Mouse (Mus musculus) adrenal gland, postnatal 36 days (tissue): ENCODE results near the gene Adgrv1. TPM values are rescaled to one million over a fixed set of nuclear protein-coding genes. Genes with fewer than 3 reads are reported as not detected.
"Not testable (repeated sequence)": the region's sequence is repeated elsewhere in the genome, so short reads cannot be mapped to it uniquely, and the experiment has no call there.

Experiments used
- DNase-seq, 2 experiments: peaks; one replicate each; pipeline ENCODE4 v3.0.0; 2021; ENCODE audit warnings: mixed read lengths in 1 of 2
- total RNA-seq, 2 experiments: library from RNA; stranded (reverse); gene quantifications; 2 replicates each; pipeline ENCODE4 v1.2.3; 2021

Gene Adgrv1
- total RNA-seq, 2 experiments from 2014 or later = 1.4 to 3.6 TPM

DNA sequence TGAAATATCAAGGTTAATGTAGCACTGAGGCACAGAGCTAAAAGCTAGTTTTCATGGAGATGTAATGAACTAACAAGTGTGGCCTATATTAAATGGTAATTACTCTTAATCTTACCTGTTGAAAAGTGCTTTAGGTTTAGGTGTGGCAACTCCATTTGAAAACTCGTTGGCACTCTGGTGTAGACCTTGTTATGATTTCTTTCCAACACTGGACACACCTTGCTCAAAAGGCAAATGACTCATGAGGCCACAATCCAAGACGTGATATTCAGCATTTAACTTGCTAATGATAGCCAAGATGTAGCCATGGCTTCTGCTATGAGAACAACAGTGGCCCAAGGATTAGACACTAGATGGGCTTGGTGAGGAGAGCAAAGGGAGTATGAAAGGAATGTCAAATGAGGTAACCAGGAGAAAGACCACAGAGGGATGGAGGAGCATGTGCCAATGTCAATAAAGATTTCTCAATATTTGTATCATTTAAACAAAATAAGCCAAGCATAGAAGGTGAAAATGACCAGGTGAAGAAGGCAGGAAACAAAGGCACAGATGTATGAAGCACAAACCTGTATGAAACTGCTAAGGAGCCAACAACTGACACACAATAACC, 289.9 kb downstream of the Adgrv1 start:
- no peak for DNase-seq

DNA sequence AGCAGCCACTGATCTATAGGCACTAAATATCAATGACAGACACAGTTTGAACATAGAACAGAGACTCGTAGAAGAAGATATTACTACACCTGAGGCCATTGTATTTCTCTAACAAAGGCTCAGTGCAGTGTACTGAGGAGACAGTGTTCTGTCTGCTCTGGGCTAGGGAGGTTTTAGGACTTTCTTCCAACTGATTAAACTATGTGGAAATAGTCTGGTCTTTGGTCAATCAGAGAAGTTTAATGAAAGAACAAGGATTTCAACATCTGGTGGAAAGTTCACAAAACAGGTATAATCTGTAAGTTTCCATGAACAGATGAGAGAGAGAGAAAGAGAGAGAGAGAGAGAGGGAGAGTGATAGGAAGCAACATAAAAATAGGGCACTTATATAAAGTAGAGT, 297.7 kb downstream of the Adgrv1 start:
- DNase-seq = no peak

- DNase-seq = peak; percentile 45 to 50
Observed at GRCm38 (mm10) chr13:81332018-81332417, 300.9 kb downstream of the Adgrv1 start.

DNA sequence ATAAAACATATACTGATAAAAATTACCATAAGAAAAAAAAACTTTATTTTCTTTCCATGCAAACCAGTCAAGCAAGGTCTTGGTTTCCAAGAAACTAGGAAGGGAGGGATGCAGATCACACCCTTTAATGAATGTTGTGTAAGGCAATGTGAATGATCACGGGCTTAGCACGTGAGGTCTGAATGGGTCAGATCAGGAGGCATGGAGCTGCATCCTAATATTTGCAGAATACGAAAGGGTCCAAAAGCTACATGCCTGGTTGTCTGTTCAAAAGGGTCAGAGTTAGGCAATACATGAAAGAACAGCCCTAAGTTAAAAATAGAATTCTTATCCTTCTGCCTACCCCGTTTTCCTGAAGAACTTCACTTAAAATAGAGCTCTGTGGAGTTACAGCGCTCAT, 303.2 kb downstream of the Adgrv1 start:
- no peak for DNase-seq

DNA sequence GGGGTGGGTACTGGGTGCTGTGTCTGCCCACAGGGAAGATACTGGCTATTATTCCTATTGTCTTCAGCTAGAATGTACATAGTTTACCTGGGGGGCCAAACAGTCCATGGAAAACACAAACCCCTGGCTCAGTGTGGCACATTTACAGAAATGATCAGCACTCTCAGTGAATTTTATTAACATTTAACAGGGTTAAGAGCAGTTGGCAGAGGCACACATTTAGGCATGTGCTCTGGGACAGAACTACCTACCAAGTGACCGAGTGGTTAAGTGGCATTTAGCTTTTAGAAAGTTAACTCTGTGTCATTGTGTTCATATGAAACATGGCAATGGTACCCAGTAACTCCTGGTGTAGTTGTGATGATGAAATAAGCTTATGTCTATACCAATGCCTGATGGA, 304.8 kb downstream of the Adgrv1 start:
- DNase-seq = no peak

DNA sequence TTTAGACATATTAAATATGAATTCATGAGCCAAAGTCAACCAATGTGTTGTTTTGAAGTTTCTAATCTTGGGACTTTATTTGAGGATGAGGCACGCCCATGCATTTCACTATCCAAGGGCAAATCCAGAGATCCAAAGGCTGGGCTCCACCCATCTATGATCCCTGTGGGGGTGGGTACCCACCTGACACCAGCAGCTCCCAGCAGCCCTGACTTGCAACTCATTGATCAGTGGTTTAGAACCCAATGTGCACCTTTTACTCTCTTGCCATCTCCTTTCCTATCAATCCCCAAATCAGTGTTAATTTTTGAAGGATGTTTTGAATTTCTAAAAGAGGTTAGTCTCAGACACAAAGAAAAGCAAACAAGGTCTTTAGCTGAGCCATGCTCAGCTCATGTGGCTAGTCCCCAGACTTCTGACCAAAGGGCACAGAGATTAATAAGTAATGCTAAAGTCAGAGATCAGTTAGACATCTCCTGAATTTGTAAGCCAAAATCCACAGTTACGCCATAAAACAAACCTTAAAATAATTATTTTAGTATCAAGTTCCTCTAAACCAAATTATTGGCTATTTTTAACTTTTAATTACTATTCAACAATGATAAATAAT, 307.2 kb downstream of the Adgrv1 start:
- no peak for DNase-seq

- no peak for DNase-seq
Observed at GRCm38 (mm10) chr13:81323546-81324316, 309.2 kb downstream of the Adgrv1 start.

- DNase-seq = no peak
Observed at GRCm38 (mm10) chr13:81316581-81316980, 316.4 kb downstream of the Adgrv1 start.

DNA sequence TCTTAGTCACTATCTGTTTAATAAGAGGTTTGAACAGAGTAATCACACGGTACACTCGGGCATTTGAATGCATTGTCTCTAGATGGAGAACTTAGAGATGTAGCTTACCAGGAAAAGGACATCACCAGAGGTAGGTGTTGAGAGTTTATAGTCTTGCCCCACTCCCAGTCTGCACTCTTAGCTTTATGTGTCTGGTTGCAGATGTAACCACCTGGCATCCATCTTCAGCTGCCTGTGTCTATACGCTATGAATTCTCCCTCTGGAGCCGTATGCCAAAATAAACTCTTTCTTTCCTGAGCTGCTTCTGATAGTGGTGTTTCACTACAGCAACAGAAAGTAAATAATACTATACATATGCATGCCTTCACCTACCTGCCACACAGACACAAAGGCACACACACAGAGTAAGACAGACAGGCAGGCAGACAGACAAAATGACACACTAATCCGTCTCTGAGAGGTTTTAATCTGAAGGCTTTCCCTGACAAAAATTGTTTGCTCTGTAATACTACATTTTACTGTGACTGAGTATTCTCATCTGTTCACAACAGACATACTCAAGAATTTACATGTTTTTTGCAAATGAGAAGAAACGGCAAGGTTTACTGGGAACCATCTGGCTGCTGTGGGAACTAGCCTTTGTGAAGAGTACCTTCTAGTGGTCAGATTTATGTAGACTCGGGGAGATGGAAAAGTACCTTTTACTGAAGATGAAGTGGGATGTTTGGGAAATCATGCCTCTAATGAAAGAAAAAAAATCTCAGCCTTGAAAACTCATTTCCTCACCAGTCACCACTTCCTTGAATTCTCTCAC, 318.4 kb downstream of the Adgrv1 start:
- DNase-seq = no peak

DNA sequence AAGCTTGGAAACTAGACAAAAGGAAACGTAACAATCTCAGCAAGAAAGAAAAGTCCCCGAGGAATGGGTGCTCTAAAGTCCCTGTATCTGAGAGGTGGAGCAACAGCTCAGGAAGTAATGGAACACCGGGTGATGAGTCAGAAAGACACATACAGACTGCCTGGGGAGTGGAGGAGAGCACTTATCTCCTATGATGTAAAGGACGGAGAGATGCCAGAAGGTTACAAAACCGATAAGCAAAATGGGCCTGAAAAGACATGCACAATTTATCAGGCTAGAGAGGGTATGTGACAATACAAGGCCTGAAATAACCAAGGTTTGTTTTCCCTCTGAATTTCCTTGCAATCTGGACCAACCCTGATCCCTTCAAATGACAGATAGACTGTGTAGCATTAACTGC, 320.8 kb downstream of the Adgrv1 start:
- peak; percentile 19 to 27 for DNase-seq

GRCm38 (mm10) chr13:81300851-81301250, 332.1 kb downstream of the Adgrv1 start:
- DNase-seq = no peak

DNA sequence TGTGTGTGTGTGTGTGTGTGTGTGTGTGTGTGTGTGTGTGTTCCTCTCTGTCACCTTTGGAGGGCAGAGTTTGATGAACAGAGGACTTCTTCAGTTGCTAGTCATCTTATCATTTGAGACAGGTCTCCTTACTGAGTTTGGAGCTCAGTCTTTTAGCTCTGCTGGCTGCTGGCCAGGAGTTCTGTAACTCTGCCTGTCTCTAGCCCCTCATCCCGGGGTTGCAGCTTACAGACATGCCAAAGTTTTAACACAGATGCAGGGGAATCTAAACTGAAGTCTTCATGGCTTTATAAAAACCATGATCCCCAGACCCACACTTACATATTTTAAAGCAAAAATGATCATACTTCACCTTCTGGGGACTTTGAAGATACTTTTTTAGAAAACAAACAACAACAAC, 338.8 kb downstream of the Adgrv1 start:
- DNase-seq = no peak

DNA sequence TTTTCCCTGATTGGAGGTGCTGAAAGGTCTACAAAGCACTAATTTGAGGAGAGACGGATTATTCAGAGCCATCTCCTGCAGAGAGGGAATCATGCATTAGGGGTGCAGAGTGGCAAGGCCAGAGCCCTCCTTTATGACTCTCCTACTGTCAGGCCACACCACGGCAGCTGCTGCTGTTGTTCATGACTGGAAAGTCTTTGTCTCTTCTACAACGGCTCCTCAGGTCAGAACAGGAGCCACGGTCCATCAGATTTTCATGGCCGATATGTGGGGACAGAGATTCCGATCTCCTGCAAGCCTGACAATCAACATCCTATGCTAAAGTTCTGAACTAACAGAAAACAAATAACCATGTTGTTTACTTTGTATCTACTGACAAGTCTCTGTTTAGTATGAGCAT, 350.8 kb downstream of the Adgrv1 start:
- DNase-seq = peak; percentile 36 to 46

DNA sequence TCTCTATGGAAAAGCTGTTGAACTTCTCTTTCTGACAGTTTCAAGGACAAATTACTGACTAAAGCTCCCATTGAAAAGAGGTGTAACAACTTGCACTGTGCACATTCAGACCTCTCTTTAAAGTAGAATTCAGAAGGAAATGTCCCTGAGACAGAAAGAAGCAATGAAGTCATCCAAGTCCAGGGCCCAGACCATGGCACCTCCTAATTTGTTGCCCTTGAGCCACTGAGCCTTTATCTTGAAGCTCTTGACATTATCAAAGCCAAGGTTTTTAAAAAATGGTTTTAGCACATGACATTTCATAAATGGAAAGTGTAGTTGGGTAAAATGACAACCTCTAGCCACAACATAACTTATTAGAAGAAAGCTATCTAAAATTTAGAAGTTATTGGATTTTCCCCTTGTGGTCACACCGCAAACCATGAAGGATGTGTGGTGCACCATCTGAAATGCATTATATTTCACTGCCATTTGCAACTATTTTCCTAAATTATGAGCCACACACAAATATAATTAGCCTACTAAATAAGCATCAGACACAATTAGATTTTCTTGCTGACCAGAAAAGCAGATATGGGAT, 352.2 kb downstream of the Adgrv1 start:
- peak; percentile 44 to 55 for DNase-seq

DNA sequence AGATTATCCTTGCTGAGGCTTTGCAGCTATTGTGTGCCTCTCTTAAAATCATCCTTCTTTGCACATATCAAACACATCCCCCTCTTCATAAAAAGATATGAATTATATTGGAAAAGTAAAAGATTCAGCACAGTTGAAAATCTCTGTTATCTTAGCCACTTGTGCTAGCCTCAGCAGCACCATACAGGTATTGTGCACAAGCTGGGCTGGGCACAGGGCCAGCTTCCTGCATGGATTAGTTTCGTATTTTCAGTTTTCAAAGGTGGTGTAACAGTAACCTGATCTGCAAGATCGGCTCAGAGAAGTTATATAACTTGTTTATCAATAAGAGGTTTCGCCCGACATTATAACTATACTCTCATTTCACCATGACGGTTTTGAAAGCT, 353.6 kb downstream of the Adgrv1 start:
- no peak for DNase-seq

GRCm38 (mm10) chr13:81278669-81279350, 354.1 kb downstream of the Adgrv1 start:
- DNase-seq = no peak

- no peak for DNase-seq
Observed at GRCm38 (mm10) chr13:81273837-81274236, 359.1 kb downstream of the Adgrv1 start.

DNA sequence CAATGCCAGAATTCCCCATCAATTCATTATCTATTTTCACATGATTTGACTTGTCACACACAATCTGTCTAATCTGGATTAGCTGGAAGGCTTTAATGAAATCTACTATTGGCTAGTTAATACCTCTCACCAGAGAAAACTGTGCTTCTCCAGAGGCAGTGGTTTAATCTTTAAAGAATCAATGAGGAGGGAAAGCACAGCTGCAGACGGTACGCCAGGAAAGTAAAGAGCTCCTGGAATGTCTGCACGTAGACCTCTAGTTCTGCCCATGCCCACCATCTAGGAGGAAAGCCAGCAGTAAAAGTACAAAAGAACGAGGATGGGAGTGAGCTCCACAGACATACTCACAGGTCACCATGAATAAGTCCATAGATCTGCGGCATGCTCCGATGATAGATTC, 362.6 kb downstream of the Adgrv1 start:
- no peak for DNase-seq

GRCm38 (mm10) chr13:81269056-81269455, 363.9 kb downstream of the Adgrv1 start:
- DNase-seq = no peak

DNA sequence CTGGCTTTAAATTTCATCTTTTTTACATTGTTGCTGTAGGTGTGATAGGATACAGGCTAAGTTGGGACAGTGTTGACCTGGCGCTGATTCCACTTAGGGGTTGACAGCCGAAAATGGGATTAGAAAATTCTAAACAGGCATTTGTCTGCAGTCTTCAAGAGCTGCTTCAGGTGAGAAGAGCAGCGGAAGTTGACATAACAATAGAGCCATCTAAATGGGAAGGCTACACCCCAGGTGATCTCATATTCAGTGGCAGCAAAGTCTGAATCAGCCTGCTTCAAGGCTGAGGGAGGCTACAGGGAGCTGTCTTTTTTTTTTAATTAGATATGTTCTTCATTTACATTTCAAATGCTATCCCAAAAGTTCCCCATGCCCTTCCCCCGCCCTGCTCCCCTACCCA, 365.5 kb downstream of the Adgrv1 start:
- not testable (repeated sequence) for DNase-seq

GRCm38 (mm10) chr13:81264465-81264864, 368.5 kb downstream of the Adgrv1 start:
- no peak for DNase-seq

- no peak for DNase-seq
Observed at GRCm38 (mm10) chr13:81241181-81241580, 391.8 kb downstream of the Adgrv1 start.
